Mouse (Mus musculus) splenic B cell, adult 2 months (primary cell): ENCODE results near the gene Hps4.
"Not testable (repeated sequence)": the region's sequence is repeated elsewhere in the genome, so short reads cannot be mapped to it uniquely, and the experiment has no call there.

ENCODE experiments used
- DNase-seq: peaks from one replicate; pipeline ENCODE4 v3.0.0-alpha.2; 2011; ENCODE audit warnings: low read depth, low spot score
- H3K27me3 ChIP-seq: 2 replicates; pipeline ENCODE4 v1.6.1; 2012; ENCODE audit warnings: mild to moderate bottlenecking, low read length, moderate library complexity, mixed read lengths; ENCODE audit not compliant: control insufficient read depth, poor library complexity, insufficient read depth, severe bottlenecking
- H3K36me3 ChIP-seq: 2 replicates; pipeline ENCODE4 v1.6.1; 2012; ENCODE audit warnings: mild to moderate bottlenecking, low read length, moderate library complexity, mixed read lengths; ENCODE audit not compliant: control insufficient read depth, poor library complexity, insufficient read depth, severe bottlenecking

The Hps4 gene

DNA sequence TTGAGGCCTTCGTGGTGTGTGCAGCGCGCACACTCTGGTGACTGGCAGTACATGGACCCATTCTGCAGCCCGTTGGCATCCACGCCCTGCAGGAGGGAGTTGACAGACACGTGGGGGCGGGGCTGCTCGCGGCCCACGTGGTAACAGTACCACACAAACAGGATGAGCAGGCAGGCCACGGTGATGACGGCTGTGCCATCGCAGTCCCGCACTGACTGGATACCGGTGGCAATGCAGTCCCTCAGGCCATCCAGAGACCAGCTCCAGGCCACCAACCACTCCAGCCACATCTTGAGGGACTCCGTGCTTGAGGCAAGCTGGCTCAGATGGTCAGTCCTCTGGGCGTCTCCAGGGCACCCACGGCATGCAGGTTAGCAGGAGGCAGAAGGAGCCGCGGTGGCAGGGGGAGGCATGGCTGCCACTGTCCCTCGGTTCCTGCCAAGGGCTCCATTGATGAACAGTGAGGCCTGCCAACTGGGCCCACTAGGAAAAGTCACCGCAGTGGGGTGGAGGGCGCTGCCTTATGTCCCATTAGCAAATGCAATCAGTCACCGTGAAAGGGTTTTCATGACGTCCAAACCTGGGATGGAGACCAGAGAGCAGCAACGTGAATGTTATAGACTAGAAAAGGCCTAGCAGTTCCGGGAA is 48.9 kb downstream of the Hps4 start:
- no peak for DNase-seq
- Histone ChIP-seq H3K27me3 (no peaks in the 10 kb centered on the region), H3K36me3 (no peaks in the 10 kb centered on the region)

DNA sequence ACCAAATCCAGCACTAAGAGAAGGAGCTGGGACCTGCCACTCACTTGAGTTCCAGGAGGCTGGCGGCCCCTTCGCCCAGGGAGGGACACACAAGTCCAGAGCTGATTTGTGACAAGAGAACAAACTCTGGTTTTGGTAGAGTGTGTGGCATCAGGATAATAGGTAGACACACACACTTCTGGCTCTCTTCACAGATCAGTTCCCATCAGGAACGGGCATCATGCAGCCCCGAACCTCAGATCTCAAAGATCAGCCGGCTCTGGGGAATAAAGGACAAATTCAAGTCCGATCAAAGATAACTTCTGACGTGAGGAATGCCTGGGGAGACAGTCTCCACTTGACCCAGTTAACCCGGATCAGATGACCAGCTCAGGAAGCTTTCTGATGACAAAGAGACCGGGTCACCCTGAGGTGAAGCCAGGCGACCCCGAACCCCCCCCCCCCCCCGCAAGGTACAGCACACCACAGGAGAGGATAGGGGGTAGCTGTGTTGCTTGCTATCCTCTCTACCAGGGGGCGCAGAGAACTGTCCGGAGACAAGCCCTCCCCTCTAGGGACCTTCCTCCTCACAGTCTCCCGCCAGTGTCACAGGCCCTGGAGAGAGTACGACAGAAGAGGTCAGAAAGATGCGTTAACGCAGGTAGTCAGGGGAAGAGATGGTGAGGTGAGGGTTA is 51.0 kb downstream of the Hps4 start:
- Histone ChIP-seq H3K27me3 (no peaks in the 10 kb centered on the region), H3K36me3 (no peaks in the 10 kb centered on the region)
- no peak for DNase-seq

DNA sequence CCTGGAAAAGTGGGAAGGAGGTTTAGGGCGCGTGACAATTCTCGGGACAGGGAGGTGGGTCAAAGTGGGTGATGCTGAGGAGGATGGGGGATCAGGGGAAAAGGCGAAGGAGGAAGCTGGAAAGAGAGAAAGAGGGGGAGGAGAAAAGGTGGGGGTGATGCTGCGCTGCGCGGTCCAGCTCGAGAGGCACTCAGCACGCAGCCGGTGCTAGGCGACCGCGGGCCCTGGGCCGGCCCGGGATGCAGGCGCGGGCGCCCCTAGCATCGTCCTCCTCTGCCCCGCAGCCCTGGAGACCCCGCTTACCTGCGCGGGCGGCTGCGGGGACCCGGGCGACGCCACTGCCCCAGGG is 51.5 kb downstream of the Hps4 start:
- no peak for DNase-seq
- Histone ChIP-seq H3K27me3 (no peaks in the 10 kb centered on the region), H3K36me3 (no peaks in the 10 kb centered on the region)

DNA sequence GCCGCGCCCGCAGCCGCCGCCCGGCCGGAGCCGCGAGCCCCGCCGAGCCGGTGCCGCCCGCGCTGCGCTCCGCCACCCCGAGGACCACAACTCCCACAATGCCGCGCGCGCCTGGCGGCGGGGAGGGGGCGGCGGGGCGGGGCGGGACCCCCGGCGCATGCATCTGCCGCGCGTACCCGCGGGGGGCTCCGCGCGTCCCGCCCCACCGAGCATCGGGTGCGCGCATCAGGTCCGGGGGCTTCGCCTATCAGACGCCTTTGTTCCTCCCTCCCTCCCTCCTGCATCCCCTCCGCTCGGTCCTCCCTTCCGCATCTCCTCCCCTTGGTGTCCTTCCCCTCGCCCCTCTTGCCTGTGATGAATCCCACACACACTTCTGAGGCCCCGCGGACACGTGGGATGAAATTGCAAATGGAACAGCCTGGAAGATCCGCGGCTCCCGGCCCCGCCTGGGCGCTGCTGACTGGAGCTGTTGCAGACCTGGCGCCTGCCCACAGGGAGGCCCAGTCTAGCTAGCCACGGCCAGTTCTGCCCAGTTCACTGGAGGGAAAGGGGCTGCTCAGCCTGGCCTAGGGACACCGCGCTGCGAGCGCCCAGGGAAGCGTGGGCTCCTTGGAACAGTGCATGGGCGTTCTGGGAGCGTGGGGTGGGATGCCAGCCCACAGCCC is 52.0 kb downstream of the Hps4 start, which contains the start of gene Asphd2:
TSS of gene Asphd2 (minus strand) at position 88 of the 665 bp plus-strand sequence.
- H3K36me3 ChIP-seq: no peaks in the 10 kb centered on the region
- no peak for DNase-seq

DNA sequence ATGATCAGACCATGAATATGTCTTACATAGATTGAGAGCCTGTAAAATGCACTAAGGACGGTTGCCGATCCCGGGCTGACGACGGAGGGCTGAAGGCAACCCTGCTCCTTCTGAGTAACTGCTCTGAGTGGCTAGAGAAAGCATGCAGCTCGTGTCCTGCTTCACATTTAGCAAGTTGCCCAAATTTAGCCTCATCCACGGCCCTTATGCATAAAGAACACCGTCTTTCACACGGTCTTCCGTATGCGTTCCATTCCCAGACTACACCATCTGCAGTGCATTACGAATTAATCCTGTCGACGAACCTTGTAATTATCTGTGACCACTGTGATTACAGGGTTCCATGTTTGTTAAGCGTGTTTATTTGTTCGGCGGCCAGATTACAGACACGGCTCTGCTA is 53.2 kb downstream of the Hps4 start:
- no peak for DNase-seq
- Histone ChIP-seq H3K36me3 (no peaks in the 10 kb centered on the region), H3K27me3 (no peaks in the 10 kb centered on the region)

More for the DNA sequence above, 52.0 kb downstream of the Hps4 start, which contains the start of gene Asphd2:
- H3K27me3 ChIP-seq: no peaks in the 10 kb centered on the region

DNA sequence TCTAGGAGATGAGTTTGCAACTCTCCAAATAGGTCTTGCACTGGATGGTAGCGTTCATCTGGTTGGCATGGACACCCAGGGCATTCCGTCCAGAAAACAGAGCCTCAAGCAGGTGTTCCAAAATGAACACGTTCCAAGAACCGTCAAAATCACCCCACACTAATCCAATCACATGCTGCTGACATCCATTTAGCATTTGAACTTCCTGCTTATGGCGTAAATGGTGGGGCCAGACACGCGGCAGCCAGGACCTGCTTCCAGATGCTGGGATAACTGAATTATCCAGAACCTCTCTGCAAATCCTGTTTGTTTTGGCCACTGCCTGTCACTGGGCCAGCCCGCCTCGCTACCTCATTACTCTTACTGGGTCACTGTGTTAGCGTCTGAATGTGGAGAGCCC is 56.4 kb downstream of the Hps4 start:
- no peaks in the 10 kb centered on the region for H3K27me3 ChIP-seq
- H3K36me3 ChIP-seq: no peaks in the 10 kb centered on the region
- no peak for DNase-seq

DNA sequence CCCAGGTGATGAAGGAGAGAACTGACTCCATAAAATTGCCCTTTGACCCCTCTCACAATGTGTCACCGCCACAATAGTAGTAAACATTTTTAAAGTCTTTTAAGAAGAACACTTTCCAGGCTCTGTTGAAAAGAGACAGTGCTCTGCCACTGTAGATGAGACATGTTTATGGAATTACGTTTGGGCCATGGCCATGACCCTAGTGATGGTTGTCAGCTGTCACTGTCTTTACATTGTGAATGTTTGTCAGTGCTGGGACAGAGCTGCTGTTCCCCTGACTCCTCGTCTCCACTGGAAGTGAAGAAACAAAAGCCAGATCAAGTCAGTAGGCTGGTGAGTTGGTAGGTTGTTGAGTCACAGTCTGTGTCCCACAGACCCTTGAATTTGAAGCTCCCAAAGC is 59.6 kb downstream of the Hps4 start:
- DNase-seq: no peak

DNA sequence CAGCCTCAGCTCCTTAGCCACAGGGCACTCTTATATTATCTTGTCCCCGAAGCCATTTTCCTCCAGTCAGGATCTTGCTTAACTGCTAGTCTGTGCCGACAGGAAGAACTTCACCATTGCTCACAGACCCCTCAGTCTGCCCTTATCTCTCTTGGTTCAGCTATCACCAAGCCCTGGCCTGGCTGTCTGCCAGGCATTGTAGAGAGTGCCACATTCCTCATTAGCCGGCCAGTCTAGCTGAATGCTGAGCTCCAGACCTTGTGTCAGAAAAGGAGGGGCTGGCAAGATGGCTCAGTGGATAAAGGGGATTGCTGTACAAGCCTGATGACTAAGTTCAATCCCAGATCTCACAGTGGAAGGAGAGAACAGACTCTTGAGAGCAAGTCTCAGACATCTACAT is 63.1 kb downstream of the Hps4 start:
- no peaks in the 10 kb centered on the region for H3K27me3 ChIP-seq

More for the DNA sequence above, 59.6 kb downstream of the Hps4 start:
- no peaks in the 10 kb centered on the region for H3K36me3 ChIP-seq
- no peaks in the 10 kb centered on the region for H3K27me3 ChIP-seq

DNA sequence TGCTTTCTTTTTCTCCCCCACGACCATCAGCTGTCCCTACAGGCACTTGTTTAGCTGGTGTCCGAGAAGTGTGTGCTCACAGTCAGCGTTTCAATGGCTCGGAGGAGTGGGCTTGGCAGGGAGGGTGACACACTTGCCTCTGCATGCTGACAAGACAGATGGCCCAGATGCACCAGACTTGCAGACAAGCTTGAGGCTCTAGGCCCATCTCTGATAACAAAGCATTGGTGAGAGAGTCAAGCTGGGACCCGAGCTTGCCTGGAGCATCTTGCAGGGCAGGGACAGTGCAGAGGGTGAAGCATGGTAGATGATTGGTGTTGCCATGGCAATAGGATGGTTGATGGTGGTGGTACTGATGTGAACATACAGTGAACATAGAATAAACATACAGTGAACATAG is 66.4 kb downstream of the Hps4 start:
- no peak for DNase-seq
- no peaks in the 10 kb centered on the region for H3K36me3 ChIP-seq
- peaks cover 2% of the 10 kb centered on the region; the same call in 1 of the 2 replicates for H3K27me3 ChIP-seq

More for the DNA sequence above, 63.1 kb downstream of the Hps4 start:
- no peak for DNase-seq
- no peaks in the 10 kb centered on the region for H3K36me3 ChIP-seq

DNA sequence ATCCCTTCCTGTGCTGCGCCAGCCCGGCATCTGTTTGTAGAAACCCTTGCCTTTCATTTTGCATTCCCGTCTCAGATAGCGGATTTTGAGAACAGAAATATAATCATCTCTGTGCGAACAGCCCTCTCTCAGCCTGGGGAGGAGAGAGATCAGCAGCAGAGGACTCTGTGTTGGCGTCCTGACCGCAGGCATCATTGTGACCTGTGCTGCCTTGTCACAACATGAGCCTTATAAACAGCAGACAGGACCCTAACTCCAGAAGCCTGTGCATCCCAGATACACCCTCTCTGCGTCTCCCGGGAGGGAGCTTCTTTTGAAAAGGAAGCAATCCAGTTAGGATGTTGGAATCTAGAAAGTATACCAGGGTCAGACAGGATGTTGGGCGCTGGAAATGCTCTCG is 68.2 kb downstream of the Hps4 start:
- Histone ChIP-seq H3K27me3 (peaks cover 2% of the 10 kb centered on the region; the same call in 1 of the 2 replicates), H3K36me3 (no peaks in the 10 kb centered on the region)
- no peak for DNase-seq

DNA sequence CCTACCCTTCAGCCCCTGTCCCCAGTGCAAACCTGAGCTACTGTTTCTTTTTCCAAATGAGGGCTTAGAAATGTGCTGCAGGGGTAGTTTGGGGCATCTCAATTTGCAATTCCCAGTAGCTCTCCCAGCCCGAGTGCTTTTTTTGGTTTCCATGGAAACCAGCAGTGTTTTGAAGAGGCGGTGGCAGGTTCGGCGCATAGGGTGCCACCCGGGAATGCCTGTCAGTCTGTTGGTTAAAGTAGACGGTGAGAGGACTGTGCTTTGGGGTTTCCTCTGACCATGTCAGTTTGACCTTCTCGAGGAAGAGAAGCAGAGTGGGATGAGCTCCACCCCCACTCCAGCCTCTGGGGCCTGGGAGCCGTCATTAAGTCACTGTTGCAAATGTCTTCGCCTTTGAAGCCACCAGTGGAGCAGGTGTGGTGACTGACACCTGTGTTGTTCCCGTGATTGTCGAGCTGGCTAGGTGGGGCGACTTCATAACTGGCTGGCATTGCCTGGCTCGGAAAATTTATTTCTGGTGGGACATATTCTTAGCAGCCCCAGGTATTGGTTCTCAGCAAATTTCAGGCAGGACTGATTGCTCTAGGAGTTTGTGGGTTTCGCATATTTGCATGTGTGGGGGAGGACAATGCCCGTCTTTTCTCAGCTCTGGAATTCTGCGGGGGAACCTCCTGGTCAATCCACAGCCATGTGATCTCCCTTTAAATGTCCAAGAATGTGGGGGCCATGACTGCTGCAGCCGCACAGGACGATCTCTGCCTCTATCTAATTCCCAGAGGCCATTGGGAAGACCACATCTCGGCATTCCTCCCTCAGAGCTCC is 68.8 kb downstream of the Hps4 start:
- Histone ChIP-seq H3K27me3 (peaks cover 2% of the 10 kb centered on the region; the same call in 1 of the 2 replicates), H3K36me3 (no peaks in the 10 kb centered on the region)
- DNase-seq: no peak

DNA sequence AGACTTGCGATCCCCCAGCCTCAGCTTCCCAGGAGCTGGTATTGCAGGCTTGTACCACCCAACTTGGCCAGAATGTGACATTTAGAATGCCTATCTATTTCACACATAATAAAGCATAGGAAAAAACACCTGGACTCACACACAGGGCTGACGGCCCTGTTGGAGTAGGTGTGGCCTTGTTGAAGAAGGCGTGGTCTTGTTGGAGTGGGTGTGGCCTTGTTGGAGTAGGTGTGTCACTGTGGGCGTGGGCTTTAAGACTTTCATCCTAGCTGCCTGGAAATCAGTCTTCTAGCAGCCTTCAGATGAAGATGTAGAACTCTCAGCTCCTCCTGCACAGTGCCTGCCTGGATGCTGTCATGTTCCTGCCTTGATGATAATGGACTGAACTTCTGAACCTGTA is 69.9 kb downstream of the Hps4 start:
- not testable (repeated sequence) for H3K27me3 ChIP-seq, DNase-seq, H3K36me3 ChIP-seq

DNA sequence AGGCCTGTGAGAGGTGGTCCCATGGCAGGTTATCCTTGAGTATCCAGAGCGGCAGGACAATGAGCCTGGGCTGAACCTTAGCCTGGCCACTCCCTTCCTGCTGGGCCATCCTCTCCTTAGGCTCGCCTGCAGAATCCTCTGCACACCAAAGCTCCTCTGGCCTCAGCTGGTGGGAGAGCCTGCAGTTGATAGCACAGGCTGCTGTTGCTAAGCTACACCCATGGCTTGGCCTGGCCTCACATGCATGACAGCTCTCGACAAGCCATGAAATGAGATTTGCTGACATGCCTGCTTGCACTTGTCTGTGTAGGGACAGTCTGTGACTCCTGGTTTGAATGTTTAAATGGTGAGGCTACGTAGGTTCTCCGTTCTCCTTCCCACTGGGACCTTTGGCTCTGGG is 73.8 kb downstream of the Hps4 start:
- no peak for DNase-seq
- Histone ChIP-seq H3K36me3 (no peaks in the 10 kb centered on the region), H3K27me3 (peaks cover 2% of the 10 kb centered on the region; the same call in 1 of the 2 replicates)

DNA sequence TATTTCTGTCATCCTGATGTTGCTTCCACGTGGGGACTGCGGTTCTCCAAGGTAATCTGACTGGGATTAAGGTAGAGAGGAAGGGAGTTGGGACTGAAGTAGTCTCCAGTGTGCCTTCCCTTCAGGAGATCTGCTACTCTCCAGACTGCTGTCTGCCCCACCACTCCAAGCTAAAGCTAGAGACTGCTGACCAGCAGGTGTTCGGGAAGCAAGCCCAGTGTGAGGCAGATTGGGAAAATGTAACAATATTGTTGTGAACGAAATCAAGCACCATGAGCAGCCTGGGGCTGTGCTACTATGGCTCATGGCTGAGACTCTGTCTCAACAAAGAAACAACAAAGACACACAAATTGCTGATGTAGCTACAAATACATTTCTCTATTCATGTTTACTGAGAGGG is 75.1 kb downstream of the Hps4 start:
- no peak for DNase-seq
- no peaks in the 10 kb centered on the region for H3K36me3 ChIP-seq
- no peaks in the 10 kb centered on the region for H3K27me3 ChIP-seq
